Comparison of ENCODE assay signal across 8 mouse cellular contexts in the genomic region with DNA sequence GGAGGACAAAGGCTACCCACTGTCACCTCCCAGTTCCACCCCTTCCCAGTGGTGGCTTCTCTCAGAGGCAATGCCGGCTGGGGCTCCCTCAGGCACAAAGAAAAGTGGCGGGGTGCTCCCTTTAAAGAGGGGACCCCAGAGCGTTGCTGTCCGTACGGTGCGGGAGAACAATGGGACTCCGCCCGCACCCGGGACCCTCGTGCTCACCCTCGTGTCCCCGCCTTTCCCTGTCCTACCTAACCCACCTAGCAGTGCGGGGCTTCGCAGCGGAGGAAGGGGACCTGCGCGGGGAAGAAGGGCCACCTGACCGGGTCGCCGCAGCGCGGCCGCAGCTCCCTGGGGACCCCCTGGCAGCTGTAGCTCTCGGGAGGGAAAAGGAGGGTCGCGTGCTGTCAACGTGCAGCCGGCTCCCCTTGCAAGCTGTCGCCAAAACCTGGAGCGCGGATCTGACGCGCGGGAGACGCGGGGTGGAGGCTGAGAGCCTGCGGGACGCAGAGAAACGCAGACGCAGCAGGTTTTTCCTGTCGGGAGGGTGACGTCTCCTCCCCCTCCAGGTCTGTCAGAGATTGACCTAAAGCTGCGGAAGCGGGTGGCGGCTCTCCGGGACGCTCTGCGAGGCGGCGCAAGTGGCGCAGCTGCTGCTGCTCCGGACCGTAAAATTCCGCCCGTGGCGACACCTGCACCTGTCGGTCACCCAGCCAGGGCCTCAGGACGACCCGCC. TPM values are rescaled to one million over a fixed set of nuclear protein-coding genes. Genes with fewer than 3 reads are reported as not detected.
DNase-seq lines count a peak whose midpoint lies in the region; ATAC-seq and TF ChIP-seq lines count a peak whose summit lies in the region.

No protein-coding gene starts in this region.

- under 1% methylated on average over 59 of the region's 59 CpGs for WGBS in forebrain, embryonic 11.5 days
- WGBS in heart, embryonic 16.5 days: under 1% methylated on average over 55 of the region's 59 CpGs
- under 1% methylated on average over 59 of the region's 59 CpGs for WGBS in liver, postnatal 0 days (ENCODE audit: insufficient replicate concordance)
- 0% methylated on average over 59 of the region's 59 CpGs for WGBS in neural tube, embryonic 13.5 days
- under 1% methylated on average over 43 of the region's 59 CpGs for WGBS in stomach, postnatal 0 days

- peak; percentile 61 for ATAC-seq in CD4-positive, CD25-positive, alpha-beta regulatory T cell, adult 4 months
- ATAC-seq in forebrain, embryonic 11.5 days (replicated peaks; ENCODE audit: low FRiP score): peak; percentile 72
- peak; percentile 25 for ATAC-seq in heart, embryonic 16.5 days (replicated peaks; ENCODE audit: extremely low read depth, insufficient read depth, low FRiP score)
- peak; percentile 41 for ATAC-seq in liver, postnatal 0 days
- peak; percentile 84 for ATAC-seq in neural tube, embryonic 13.5 days (ENCODE audit: low read depth)
- ATAC-seq in stomach, postnatal 0 days (ENCODE audit: low FRiP score, low TSS enrichment): peak; percentile 77

- peak; percentile 66 for DNase-seq in c-Kit-negative CD71-positive TER-119-positive erythroid progenitor cells, embryonic 14.5 days (ENCODE audit: low read depth, low spot score)
- peak; percentile 86 for DNase-seq in forebrain, embryonic 11.5 days (ENCODE audit: low spot score)
- DNase-seq in kidney, postnatal 36 days: peak; percentile 77 to 81
- DNase-seq in liver, postnatal 0 days: peak; percentile 81
- peak; percentile 83 for DNase-seq in stomach, postnatal 0 days (ENCODE audit: low spot score)

- peak overlapping the region; percentile 62 for H3K27ac ChIP-seq in forebrain, embryonic 11.5 days (ENCODE audit: low read depth, low read length)
- H3K27ac ChIP-seq in heart, embryonic 16.5 days (ENCODE audit: low read length): peak overlapping the region; percentile 91
- peak overlapping the region; percentile 92 for H3K27ac ChIP-seq in liver, postnatal 0 days (ENCODE audit: low read depth)
- H3K27ac ChIP-seq in neural tube, embryonic 13.5 days (replicated peaks): peak overlapping the region; percentile 96
- H3K27ac ChIP-seq in stomach, postnatal 0 days (replicated peaks): peak overlapping the region; percentile 90

- peak overlapping the region; percentile 98 for H3K4me2 ChIP-seq in forebrain, embryonic 11.5 days (ENCODE audit: low read depth, low read length, severe bottlenecking)
- H3K4me2 ChIP-seq in heart, embryonic 16.5 days (ENCODE audit: low read depth, low read length): peak overlapping the region; percentile 80
- peak overlapping the region; percentile 100 for H3K4me2 ChIP-seq in liver, postnatal 0 days (ENCODE audit: low read depth, low read length)
- peak overlapping the region; percentile 86 for H3K4me2 ChIP-seq in neural tube, embryonic 13.5 days
- H3K4me2 ChIP-seq in stomach, postnatal 0 days (replicated peaks; ENCODE audit: low read depth): peak overlapping the region; percentile 100

- H3K36me3 ChIP-seq in forebrain, embryonic 11.5 days (ENCODE audit: control insufficient read depth, insufficient read depth, low read length): no peaks in the 10 kb centered on the region
- no peaks in the 10 kb centered on the region for H3K36me3 ChIP-seq in heart, embryonic 16.5 days (ENCODE audit: control insufficient read depth, insufficient read depth)
- 0 out of 2 replicates have a peak, but pooled peaks cover 3% of the 10 kb centered on the region for H3K36me3 ChIP-seq in liver, postnatal 0 days (replicated peaks; ENCODE audit: insufficient read depth, low read length)
- H3K36me3 ChIP-seq in neural tube, embryonic 13.5 days: no peaks in the 10 kb centered on the region
- no peaks in the 10 kb centered on the region for H3K36me3 ChIP-seq in stomach, postnatal 0 days (ENCODE audit: control insufficient read depth, insufficient read depth, low read length)

- H3K9ac ChIP-seq in forebrain, embryonic 11.5 days (ENCODE audit: low read length): peak overlapping the region; percentile 69
- peak overlapping the region; percentile 88 for H3K9ac ChIP-seq in heart, embryonic 16.5 days (ENCODE audit: low read length)
- H3K9ac ChIP-seq in liver, postnatal 0 days (replicated peaks): peak overlapping the region; percentile 91
- H3K9ac ChIP-seq in neural tube, embryonic 13.5 days: peak overlapping the region; percentile 91
- peak overlapping the region; percentile 77 for H3K9ac ChIP-seq in stomach, postnatal 0 days (ENCODE audit: low read length)

- peaks cover 8% of the 10 kb centered on the region; the same call in 1 of the 2 replicates for H3K4me1 ChIP-seq in forebrain, embryonic 11.5 days (replicated peaks; ENCODE audit: control insufficient read depth, insufficient read depth, low read length)
- H3K4me1 ChIP-seq in heart, embryonic 16.5 days (ENCODE audit: control insufficient read depth, insufficient read depth, low read length): peaks cover 29% of the 10 kb centered on the region
- H3K4me1 ChIP-seq in liver, postnatal 0 days (ENCODE audit: insufficient read depth): peaks cover 38% of the 10 kb centered on the region
- H3K4me1 ChIP-seq in neural tube, embryonic 13.5 days (replicated peaks): peaks cover 41% of the 10 kb centered on the region
- peaks cover 3% of the 10 kb centered on the region for H3K4me1 ChIP-seq in stomach, postnatal 0 days (replicated peaks; ENCODE audit: control insufficient read depth, insufficient read depth)

- peaks cover 11% of the 10 kb centered on the region for H3K27me3 ChIP-seq in forebrain, embryonic 11.5 days (ENCODE audit: control insufficient read depth, insufficient read depth, low read length)
- no peaks in the 10 kb centered on the region for H3K27me3 ChIP-seq in heart, embryonic 16.5 days (ENCODE audit: control insufficient read depth, insufficient read depth, low read length)
- H3K27me3 ChIP-seq in liver, postnatal 0 days (ENCODE audit: insufficient read depth, low read length): peaks cover 25% of the 10 kb centered on the region
- H3K27me3 ChIP-seq in neural tube, embryonic 13.5 days: peaks cover 21% of the 10 kb centered on the region; the same call in 1 of the 2 replicates
- no peaks in the 10 kb centered on the region for H3K27me3 ChIP-seq in stomach, postnatal 0 days (ENCODE audit: control insufficient read depth, insufficient read depth, low read length)

- H3K9me3 ChIP-seq in forebrain, embryonic 11.5 days (ENCODE audit: control insufficient read depth, low read length): no peaks in the 10 kb centered on the region
- H3K9me3 ChIP-seq in heart, embryonic 16.5 days (replicated peaks; ENCODE audit: control insufficient read depth, low read length): no peaks in the 10 kb centered on the region
- H3K9me3 ChIP-seq in liver, postnatal 0 days (ENCODE audit: low read length): no peaks in the 10 kb centered on the region
- H3K9me3 ChIP-seq in neural tube, embryonic 13.5 days: no peaks in the 10 kb centered on the region
- no peaks in the 10 kb centered on the region for H3K9me3 ChIP-seq in stomach, postnatal 0 days (ENCODE audit: control insufficient read depth, low read length)

- peak overlapping the region; percentile 54 for H3K4me3 ChIP-seq in forebrain, embryonic 11.5 days (ENCODE audit: low read depth, low read length)
- peak overlapping the region; percentile 73 for H3K4me3 ChIP-seq in heart, embryonic 16.5 days (ENCODE audit: low read length)
- H3K4me3 ChIP-seq in liver, postnatal 0 days (ENCODE audit: low read depth, low read length): peak overlapping the region; percentile 81
- H3K4me3 ChIP-seq in neural tube, embryonic 13.5 days: peak overlapping the region; percentile 84
- peak overlapping the region; percentile 73 for H3K4me3 ChIP-seq in stomach, postnatal 0 days (ENCODE audit: low read depth, low read length)

- peak; percentile 13; the same call in 1 of the 2 replicates for TF ChIP-seq EP300 in liver, postnatal 0 days (IDR thresholded peaks at IDR 0.05; ENCODE audit: low read depth)
- TF ChIP-seq EP300 in stomach, postnatal 0 days (optimal IDR thresholded peaks at IDR 0.05): no peak

- TF ChIP-seq CTCF in liver, postnatal 0 days (IDR thresholded peaks at IDR 0.05; ENCODE audit: low read depth): 0 out of 2 replicates have a peak, but pooled peaks have one; percentile 15
- 0 out of 2 replicates have a peak, but pooled peaks have one; percentile 1 for TF ChIP-seq CTCF in stomach, postnatal 0 days (IDR thresholded peaks at IDR 0.05; ENCODE audit: low read depth)

RNA-seq across cellular contexts. Expression of gene Cdc42ep3, which starts 0.5 kb away (rescaled TPM):
- polyA plus RNA-seq in CD4-positive, CD25-positive, alpha-beta regulatory T cell, adult 4 months (2017; shearing (Covaris generic)): 10 to 100 TPM; 32.2 to 35.2 TPM
- 19.1 and 20.7 TPM in 2 replicates for polyA plus RNA-seq in forebrain, embryonic 11.5 days (2014; fragmentation: Nextera tagmentation; extraction: Ambion mirVana)
- polyA plus RNA-seq in heart, embryonic 16.5 days (2015; fragmentation: Nextera tagmentation; extraction: Ambion mirVana): 72.3 and 73.7 TPM in 2 replicates
- 32.7 and 32.9 TPM in 2 replicates for polyA plus RNA-seq in liver, postnatal 0 days (2015; fragmentation: Nextera tagmentation; extraction: Ambion mirVana)
- 42.6 and 43.2 TPM in 2 replicates for polyA plus RNA-seq in neural tube, embryonic 13.5 days (2015; fragmentation: Nextera tagmentation; extraction: Ambion mirVana)
- polyA plus RNA-seq in stomach, postnatal 0 days (2015; fragmentation: Nextera tagmentation; extraction: Ambion mirVana): 56.9 and 62.6 TPM in 2 replicates

Comparison
In these comparisons a context has a peak if more than half of its experiments do, and no peak if none do; other contexts are left out.
1. Peak in every context shown above with its lines: DNase-seq, ATAC-seq, H3K4me3 ChIP-seq and H3K27ac ChIP-seq.
2. ATAC-seq: peak in every context shown above with its lines; median percentile 84 in neural tube, embryonic 13.5 days; 77 in stomach, postnatal 0 days; 72 in forebrain, embryonic 11.5 days; 61 in CD4-positive, CD25-positive, alpha-beta regulatory T cell, adult 4 months; 41 in liver, postnatal 0 days; 25 in heart, embryonic 16.5 days.